Comparison of ENCODE assay signal across 22 mouse cellular contexts in genomic region chr4:28588745-28589530, GRCm38 (mm10).
DNase-seq lines count a peak whose midpoint lies in the region; ATAC-seq lines count a peak whose summit lies in the region.
"Had no signal": no experiment of that assay in that cellular context is flagged by ENCODE, and none has a peak within 500 bp of the region (broad histone marks: within the 10 kb centered on the region; RNA-seq: fewer than 3 reads in every experiment).

No protein-coding gene starts in this region.

- no peak overlapping the region for H3K4me2 ChIP-seq in kidney, embryonic 16.5 days (replicated peaks; ENCODE audit: low read depth, low read length)
- no peak overlapping the region for H3K4me2 ChIP-seq in neural tube, embryonic 11.5 days (ENCODE audit: low read depth)
- H3K4me2 ChIP-seq: hindbrain, embryonic 15.5 days; limb, embryonic 13.5 days; liver, embryonic 12.5 days; lung, embryonic 15.5 days; midbrain, embryonic 15.5 days had no signal

- no peaks in the 10 kb centered on the region for H3K36me3 ChIP-seq in kidney, embryonic 16.5 days (ENCODE audit: insufficient read depth, low read length)
- H3K36me3 ChIP-seq in neural tube, embryonic 11.5 days (ENCODE audit: control insufficient read depth, insufficient read depth, low read length), result no peaks in the 10 kb centered on the region
- H3K36me3 ChIP-seq: forebrain, embryonic 10.5 days; heart, embryonic 10.5 days; hindbrain, embryonic 15.5 days; limb, embryonic 13.5 days; liver, embryonic 12.5 days; lung, embryonic 15.5 days; midbrain, embryonic 15.5 days had no signal

- ATAC-seq in kidney, embryonic 16.5 days (ENCODE audit: low FRiP score, low TSS enrichment), result no peak
- ATAC-seq in neural tube, embryonic 11.5 days (ENCODE audit: insufficient read depth, low FRiP score, low TSS enrichment), result no peak
- ATAC-seq: forebrain, postnatal 0 days; liver, embryonic 12.5 days; midbrain, embryonic 15.5 days had no signal

- H3K9ac ChIP-seq in kidney, embryonic 16.5 days (replicated peaks; ENCODE audit: low read length), result no peak overlapping the region
- no peak overlapping the region for H3K9ac ChIP-seq in neural tube, embryonic 11.5 days (ENCODE audit: low read length)
- H3K9ac ChIP-seq: forebrain, postnatal 0 days; hindbrain, embryonic 15.5 days; limb, embryonic 13.5 days; liver, embryonic 12.5 days; lung, embryonic 15.5 days; midbrain, embryonic 15.5 days had no signal

- peak; percentile 24 for DNase-seq in kidney, postnatal 10 days
- peak; percentile 39 for DNase-seq in lung, postnatal 10 days
- DNase-seq in lung, postnatal 25 days (ENCODE audit: low spot score), result no peak
- peak; percentile 31 for DNase-seq in embryo, embryonic 10.5 days (ENCODE audit: low spot score)
- peak; percentile 29 for DNase-seq in neural tube, embryonic 11.5 days (ENCODE audit: low spot score)
- no peak for DNase-seq in gastrocnemius, adult 18-20 months (ENCODE audit: low spot score)
- DNase-seq: adrenal gland, postnatal 25 days; cerebellum, adult 8-10 months; cerebellum, postnatal 36 days; forebrain, postnatal 0 days; gastrocnemius, adult 2 months; thymus, adult 18-20 months; thymus, postnatal 36 days had no signal

- no peaks in the 10 kb centered on the region for H3K9me3 ChIP-seq in kidney, embryonic 16.5 days (ENCODE audit: low read length)
- H3K9me3 ChIP-seq in neural tube, embryonic 11.5 days (ENCODE audit: control insufficient read depth, low read length), result no peaks in the 10 kb centered on the region
- H3K9me3 ChIP-seq: forebrain, embryonic 10.5 days; heart, embryonic 10.5 days; hindbrain, embryonic 15.5 days; limb, embryonic 13.5 days; liver, embryonic 12.5 days; lung, embryonic 15.5 days; midbrain, embryonic 15.5 days had no signal

- H3K27ac ChIP-seq in kidney, embryonic 16.5 days (ENCODE audit: low read length), result no peak overlapping the region
- no peak overlapping the region for H3K27ac ChIP-seq in neural tube, embryonic 11.5 days (ENCODE audit: low read depth, low read length)
- H3K27ac ChIP-seq: forebrain, embryonic 10.5 days; gastrocnemius, adult 2 months; heart, embryonic 10.5 days; hindbrain, embryonic 15.5 days; kidney, postnatal 0 days; limb, embryonic 13.5 days; liver, embryonic 12.5 days; lung, embryonic 15.5 days; midbrain, embryonic 15.5 days had no signal

- H3K4me3 ChIP-seq in kidney, embryonic 16.5 days (ENCODE audit: low read length), result no peak overlapping the region
- H3K4me3 ChIP-seq in neural tube, embryonic 11.5 days (ENCODE audit: low read depth, low read length), result no peak overlapping the region
- H3K4me3 ChIP-seq: forebrain, embryonic 10.5 days; gastrocnemius, adult 2 months; heart, embryonic 10.5 days; hindbrain, embryonic 15.5 days; limb, embryonic 13.5 days; liver, embryonic 12.5 days; lung, embryonic 15.5 days; midbrain, embryonic 15.5 days had no signal

- H3K4me1 ChIP-seq in kidney, embryonic 16.5 days (ENCODE audit: insufficient read depth, low read length), result no peaks in the 10 kb centered on the region
- H3K4me1 ChIP-seq in neural tube, embryonic 11.5 days (ENCODE audit: control insufficient read depth, insufficient read depth, low read length), result no peaks in the 10 kb centered on the region
- H3K4me1 ChIP-seq: forebrain, embryonic 10.5 days; heart, embryonic 10.5 days; hindbrain, embryonic 15.5 days; limb, embryonic 13.5 days; liver, embryonic 12.5 days; midbrain, embryonic 15.5 days had no signal

- no peaks in the 10 kb centered on the region for H3K27me3 ChIP-seq in kidney, embryonic 16.5 days (ENCODE audit: insufficient read depth, low read length)
- H3K27me3 ChIP-seq in neural tube, embryonic 11.5 days (ENCODE audit: control insufficient read depth, insufficient read depth, low read length), result no peaks in the 10 kb centered on the region
- H3K27me3 ChIP-seq: hindbrain, embryonic 15.5 days; limb, embryonic 13.5 days; liver, embryonic 12.5 days; lung, embryonic 15.5 days; midbrain, embryonic 15.5 days had no signal

- 72% methylated on average over 12 of the region's 12 CpGs for WGBS in kidney, embryonic 16.5 days
- 53% methylated on average over 12 of the region's 12 CpGs for WGBS in neural tube, embryonic 11.5 days

Comparison
In these comparisons a context has a peak if more than half of its experiments do, and no peak if none do; other contexts are left out.
1. DNase-seq: peak in kidney, postnatal 10 days (single experiment), lung, postnatal 10 days (single experiment), embryo, embryonic 10.5 days (single experiment) and neural tube, embryonic 11.5 days (single experiment); none in lung, postnatal 25 days (single experiment) and gastrocnemius, adult 18-20 months (single experiment).